Mouse (Mus musculus) duodenum, adult 2 months (tissue): ENCODE measurements around the gene Tmppe. TPM values are rescaled to one million over a fixed set of nuclear protein-coding genes. Genes with fewer than 3 reads are reported as not detected.

Source experiments
- polyA plus RNA-seq: library from polyadenylated mRNA; depleted of rRNA; stranded (reverse); fragments of >200 nt; gene quantifications from 2 replicates; pipeline ENCODE4 v1.2.3, GENCODE M21; 2012; ENCODE audit warnings: low replicate concordance; rRNA removed

Gene Tmppe
- polyA plus RNA-seq: 2.1 and 4.9 TPM in 2 replicates

GRCm38 (mm10) chr9:114400949-114401684 lies at the start of gene Tmppe, which contains the start of gene Glb1:
Gene Tmppe, plus strand, starts transcription at chr9:114401105.
Gene Glb1, plus strand, starts transcription at chr9:114401076.

GRCm38 (mm10) chr9:114389905-114390748 lies 10.8 kb upstream of the Tmppe start, which contains the start of gene Crtap:
Gene Crtap, minus strand, starts transcription at chr9:114390675.

Other genes with a start within 250 kb of the Tmppe start
- gene Bcl2a1c, start 71.0 kb upstream of the Tmppe start, polyA plus RNA-seq: not detected in 2 replicates
- gene Crtap, start 10.4 kb upstream of the Tmppe start, polyA plus RNA-seq: 27.8 and 33.4 TPM in 2 replicates
- 22.9 and 34.2 TPM in 2 replicates for gene Glb1, start within 50 bp of the Tmppe start, polyA plus RNA-seq
- gene Ccr4, start 103.8 kb downstream of the Tmppe start, polyA plus RNA-seq: 0.19 and 0.26 TPM in 2 replicates
- gene C130032M10Rik, start 114.6 kb downstream of the Tmppe start, polyA plus RNA-seq: 0.23 TPM in 1 of 2 replicates, not detected in the other
- gene Trim71, start 163.3 kb downstream of the Tmppe start, polyA plus RNA-seq: not detected in 2 replicates
- 10.3 and 11.2 TPM in 2 replicates for gene Cnot10, start 239.1 kb downstream of the Tmppe start, polyA plus RNA-seq